Mouse (Mus musculus): Measurements from ENCODE around the gene Brat1. TPM values are rescaled to one million over a fixed set of nuclear protein-coding genes. Genes with fewer than 3 reads are reported as not detected.

Gene Brat1
- polyA plus RNA-seq, 1 experiment from 2014 or later, result 8.5 TPM

GRCm38 (mm10) chr5:140768333-140768732 lies 63.5 kb downstream of the Brat1 start:
- no peaks in the 10 kb centered on the region for H3K9me3 ChIP-seq (ENCODE audit: control insufficient read depth, low read length)
- 48% methylated on average over 5 of the region's 5 CpGs for WGBS
- H3K4me1 ChIP-seq (replicated peaks; ENCODE audit: control insufficient read depth, insufficient read depth), result peaks cover 15% of the 10 kb centered on the region
- peak; percentile 41; the same call in 1 of the 2 replicates for ATAC-seq (ENCODE audit: low FRiP score, low TSS enrichment)
- H3K4me3 ChIP-seq (ENCODE audit: low read depth, low read length), result no peak overlapping the region
- H3K27ac ChIP-seq (replicated peaks), result peak overlapping the region; percentile 91
- H3K27me3 ChIP-seq (ENCODE audit: control insufficient read depth, insufficient read depth, low read length), result no peaks in the 10 kb centered on the region
- TF ChIP-seq EP300 (optimal IDR thresholded peaks at IDR 0.05) (no peak), CTCF (IDR thresholded peaks at IDR 0.05; ENCODE audit: low read depth) (no peak)
- no peaks in the 10 kb centered on the region for H3K36me3 ChIP-seq (ENCODE audit: control insufficient read depth, insufficient read depth, low read length)
- no peak overlapping the region for H3K9ac ChIP-seq (ENCODE audit: low read length)
- no peak overlapping the region for H3K4me2 ChIP-seq (replicated peaks; ENCODE audit: low read depth)
- DNase-seq (ENCODE audit: low spot score), result no peak

Other genes with a start within 250 kb of the Brat1 start
- 12.8 and 15.8 TPM in 2 replicates for gene Chst12, start 199.5 kb upstream of the Brat1 start, polyA plus RNA-seq (2015; fragmentation: Nextera tagmentation; extraction: Ambion mirVana)
- 0.17 TPM in 2 replicates for gene Grifin, start 139.9 kb upstream of the Brat1 start, polyA plus RNA-seq (2015; fragmentation: Nextera tagmentation; extraction: Ambion mirVana)
- 11.1 and 11.4 TPM in 2 replicates for gene Lfng, start 97.7 kb upstream of the Brat1 start, polyA plus RNA-seq (2015; fragmentation: Nextera tagmentation; extraction: Ambion mirVana)
- gene Ttyh3, start 56.0 kb upstream of the Brat1 start, polyA plus RNA-seq (2015; fragmentation: Nextera tagmentation; extraction: Ambion mirVana), result 8.5 and 9.6 TPM in 2 replicates
- 5.6 and 6.0 TPM in 2 replicates for gene Iqce, start 2.6 kb upstream of the Brat1 start, polyA plus RNA-seq (2015; fragmentation: Nextera tagmentation; extraction: Ambion mirVana)
- gene Amz1, start 19.1 kb downstream of the Brat1 start, polyA plus RNA-seq (2015; fragmentation: Nextera tagmentation; extraction: Ambion mirVana), result 0.65 and 0.67 TPM in 2 replicates
- 19.6 and 24.8 TPM in 2 replicates for gene Gna12, start 125.4 kb downstream of the Brat1 start, polyA plus RNA-seq (2015; fragmentation: Nextera tagmentation; extraction: Ambion mirVana)